Mouse (Mus musculus): ENCODE measurements around the gene Unc93b1.

DNA sequence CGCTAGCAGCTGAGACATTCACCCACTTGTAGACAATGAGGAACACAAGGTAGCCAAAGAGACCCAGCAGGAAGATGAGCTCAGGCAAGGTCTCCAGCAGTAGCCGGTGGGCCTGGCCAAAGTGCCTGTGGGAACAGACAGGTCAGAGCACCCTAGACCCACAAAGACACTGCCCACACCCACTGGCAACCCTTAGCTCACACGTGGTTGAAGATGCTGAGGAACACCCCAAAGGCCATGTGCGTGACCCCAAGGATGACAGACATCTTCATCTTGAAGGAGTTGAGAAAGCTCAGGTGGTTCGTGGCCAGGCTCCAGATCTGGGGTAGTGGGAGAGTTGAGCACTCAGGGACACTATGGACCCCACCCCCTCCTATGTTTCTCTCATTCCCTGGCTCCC lies 37.4 kb upstream of the Unc93b1 start:
- TF ChIP-seq CTCF (IDR thresholded peaks at IDR 0.05; ENCODE audit: low read depth, low read length): no peak
- TF ChIP-seq POLR2A (IDR thresholded peaks at IDR 0.05; ENCODE audit: extremely low read depth, insufficient read depth, low read length): no peak

Data from liver, adult 2 months (tissue).